Mouse (Mus musculus): ENCODE measurements around the gene Ddah1.

The Ddah1 gene

DNA sequence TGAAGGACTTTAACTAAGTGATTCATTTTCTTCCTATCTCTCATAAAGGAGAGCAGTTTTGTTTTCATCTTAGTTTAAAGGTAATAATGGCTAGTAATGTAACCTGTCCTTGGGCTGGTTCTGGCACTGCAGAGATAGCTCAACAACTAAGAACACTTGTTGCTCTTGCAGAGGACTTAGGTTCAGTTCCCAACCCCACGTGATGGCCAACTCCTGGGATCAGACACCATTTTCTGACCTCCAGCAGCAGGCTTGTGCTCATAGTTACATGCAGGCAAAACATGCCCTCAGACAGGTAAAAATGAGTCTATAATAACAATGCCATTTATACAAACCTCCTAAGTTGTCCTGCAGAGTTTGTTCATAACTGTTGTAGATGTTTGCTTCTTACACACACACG is 5.9 kb downstream of the Ddah1 start:
- no peak for DNase-seq (ENCODE audit: low read depth, low spot score)

DNA sequence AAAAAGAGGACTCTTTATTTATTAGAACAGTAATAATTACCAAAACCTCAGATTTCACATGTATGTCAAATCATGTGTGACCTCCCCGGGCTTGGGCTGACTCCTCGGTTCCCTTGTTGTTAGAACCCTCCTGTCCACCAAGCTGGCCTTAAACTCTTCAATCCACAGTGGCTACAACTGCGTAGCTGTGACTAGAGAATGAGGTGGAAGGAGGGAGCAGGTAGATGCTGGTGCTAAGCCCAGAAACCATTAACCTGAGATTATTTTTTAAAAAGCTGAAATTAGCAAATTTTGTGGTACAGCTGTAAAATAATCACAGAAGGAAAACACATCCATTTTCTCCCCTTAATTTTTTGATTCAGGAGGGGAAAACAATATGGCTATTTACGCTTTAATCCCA is 10.0 kb downstream of the Ddah1 start:
- DNase-seq (ENCODE audit: low read depth, low spot score), result no peak

DNA sequence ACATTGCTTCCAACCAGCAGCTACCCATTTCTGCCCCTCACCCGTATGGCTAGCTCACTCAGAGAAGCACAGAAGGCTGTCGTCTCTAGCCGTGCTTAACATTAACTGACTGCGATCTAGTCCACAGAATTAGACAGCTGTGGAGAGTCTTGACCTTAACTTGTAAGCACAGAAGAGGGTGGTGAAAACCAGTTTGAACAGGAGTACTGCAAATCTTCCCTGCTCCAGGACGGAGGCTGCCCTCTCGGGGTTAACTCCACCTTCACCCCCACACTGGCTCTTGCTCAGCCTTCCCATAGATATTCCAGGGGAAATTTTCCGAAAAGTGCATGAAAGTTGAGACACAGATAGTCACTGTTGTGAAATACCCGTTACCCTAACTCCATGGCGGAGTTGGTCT is 14.9 kb downstream of the Ddah1 start:
- DNase-seq (ENCODE audit: low read depth, low spot score), result peak; percentile 63

DNA sequence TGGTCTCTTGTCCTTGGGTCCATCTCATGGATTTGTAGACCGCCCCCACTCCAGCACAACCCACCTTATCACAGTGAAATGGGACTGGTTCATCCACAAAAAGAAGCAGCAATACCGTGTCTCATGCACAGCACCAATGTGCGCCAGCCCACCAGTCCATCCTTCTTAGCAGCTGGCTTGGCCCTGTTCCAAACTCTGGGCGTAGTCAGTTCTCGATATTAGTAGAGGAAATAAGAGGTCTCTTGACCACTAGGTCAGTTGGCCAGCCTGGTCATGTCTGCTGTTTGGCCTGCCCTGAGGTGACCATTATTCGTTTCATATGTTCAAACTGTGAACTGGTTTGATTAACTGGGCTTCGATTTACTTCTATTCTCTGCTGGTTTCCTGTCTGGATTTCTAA is 15.9 kb downstream of the Ddah1 start:
- no peak for DNase-seq (ENCODE audit: low read depth, low spot score)

DNA sequence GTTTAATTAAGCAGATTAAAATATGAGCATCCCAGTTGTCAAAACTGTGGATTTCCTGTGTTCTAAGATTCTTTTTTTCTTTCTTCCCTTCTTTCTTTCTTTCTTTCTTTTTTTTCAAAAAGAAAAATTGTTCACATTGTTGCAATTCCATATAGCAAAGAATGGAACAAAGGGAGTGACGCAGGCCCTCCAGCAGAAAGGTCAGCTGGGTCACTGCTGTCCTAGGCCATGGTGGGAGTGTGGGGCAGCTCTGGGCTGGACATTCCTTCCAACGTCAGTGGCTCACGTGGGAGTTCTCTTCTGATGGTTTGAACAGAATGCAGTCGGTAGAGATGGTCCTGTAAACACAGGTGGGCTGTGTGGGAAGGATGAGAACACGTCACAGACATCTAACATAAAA is 16.8 kb downstream of the Ddah1 start:
- no peak for DNase-seq (ENCODE audit: low read depth, low spot score)

DNA sequence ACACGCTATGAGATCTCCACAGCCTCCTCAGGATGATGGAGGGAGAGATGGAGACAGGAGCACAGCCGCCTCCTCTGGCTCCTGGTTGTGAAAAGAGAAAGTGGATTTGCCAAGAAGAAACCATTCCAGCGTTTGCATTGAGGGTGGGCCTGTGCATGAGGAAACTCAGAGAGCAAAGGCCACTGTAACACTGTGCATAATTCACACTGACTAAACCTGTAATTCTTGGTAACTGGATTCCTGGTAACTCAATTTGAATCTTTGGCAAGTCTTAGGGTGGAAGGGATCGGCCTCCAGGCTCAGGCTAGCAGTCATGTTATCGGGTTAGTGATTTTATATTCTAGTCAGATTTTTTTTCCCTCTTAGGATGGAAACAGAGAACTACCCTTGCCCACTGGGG is 17.4 kb downstream of the Ddah1 start:
- no peak for DNase-seq (ENCODE audit: low read depth, low spot score)

DNA sequence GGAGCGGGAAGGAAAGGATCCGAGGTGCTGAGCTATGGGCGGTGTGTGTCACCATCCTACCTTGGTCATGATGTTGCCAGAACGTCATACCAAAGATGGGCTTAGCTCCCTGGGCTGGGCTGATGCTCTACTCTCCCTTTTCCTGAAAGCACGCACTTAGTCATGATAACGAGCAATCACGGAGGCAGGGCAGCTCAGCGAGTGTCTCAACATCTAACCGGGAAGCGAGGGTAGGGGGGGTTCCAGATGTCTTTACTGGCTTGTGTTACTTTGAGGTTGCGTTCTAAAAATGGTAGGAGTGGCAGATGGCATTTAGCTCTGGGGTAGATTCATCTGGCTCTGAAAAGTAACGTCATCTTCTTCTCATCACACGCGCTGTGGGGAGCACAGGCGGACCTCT is 18.5 kb downstream of the Ddah1 start:
- no peak for DNase-seq (ENCODE audit: low read depth, low spot score)

DNA sequence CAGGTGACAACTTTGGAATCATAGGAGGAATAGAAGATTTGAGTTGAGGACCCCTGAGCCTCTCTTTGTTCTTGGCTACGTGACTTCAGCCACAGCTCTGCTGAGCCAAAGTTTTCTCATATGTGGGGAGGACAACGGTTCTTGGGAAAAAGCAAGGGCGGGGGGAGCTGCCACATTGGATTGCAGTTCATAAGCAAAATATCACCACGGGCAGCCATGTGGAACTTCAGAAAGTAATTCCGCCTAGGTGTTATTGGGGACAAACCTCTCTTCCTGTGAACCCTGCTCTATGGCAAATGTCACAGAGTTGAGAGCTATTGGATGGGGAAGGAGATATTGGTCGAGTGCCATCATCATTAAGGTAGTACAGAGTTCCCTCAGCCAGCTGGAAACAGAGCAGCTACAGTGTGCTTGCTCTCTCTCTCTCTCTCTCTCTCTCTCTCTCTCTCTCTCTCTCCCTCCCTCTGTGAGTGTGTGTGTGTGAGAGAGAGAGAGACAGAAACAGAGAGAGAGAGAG is 20.0 kb downstream of the Ddah1 start:
- no peak for DNase-seq (ENCODE audit: low read depth, low spot score)

DNA sequence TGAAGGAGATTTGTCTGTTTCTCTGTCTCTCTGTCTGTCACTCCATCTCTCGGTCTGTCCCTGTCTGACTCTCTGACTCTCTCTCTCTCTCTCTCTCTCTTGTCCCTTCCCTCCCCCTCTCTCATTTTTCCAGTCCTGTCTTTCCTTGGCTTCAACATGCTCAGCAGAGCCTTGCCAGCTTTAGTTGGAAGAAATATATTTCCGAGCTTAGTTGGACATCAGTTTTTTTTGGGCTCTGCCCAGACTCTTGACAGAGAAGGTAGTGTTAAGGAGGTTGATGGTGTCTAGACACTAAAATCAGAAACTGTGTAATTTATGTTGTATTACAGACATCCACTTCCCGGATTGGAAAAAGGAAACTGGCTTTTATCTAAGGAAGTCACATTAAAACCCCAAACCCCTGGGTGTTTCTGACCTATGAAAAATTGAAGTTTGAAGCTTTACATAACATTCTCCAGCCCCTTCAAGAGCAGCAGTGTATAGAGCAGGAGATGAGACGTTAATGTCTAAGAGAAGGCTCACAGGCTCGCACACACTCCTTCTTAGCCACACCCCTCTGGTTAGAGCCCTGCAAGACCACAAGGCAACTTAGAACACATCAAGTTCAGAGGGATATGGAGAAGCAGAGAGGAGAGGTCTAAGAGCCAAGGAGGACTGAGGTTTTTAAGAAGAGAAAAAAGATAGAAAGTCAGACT is 21.0 kb downstream of the Ddah1 start:
- no peak for DNase-seq (ENCODE audit: low read depth, low spot score)

DNA sequence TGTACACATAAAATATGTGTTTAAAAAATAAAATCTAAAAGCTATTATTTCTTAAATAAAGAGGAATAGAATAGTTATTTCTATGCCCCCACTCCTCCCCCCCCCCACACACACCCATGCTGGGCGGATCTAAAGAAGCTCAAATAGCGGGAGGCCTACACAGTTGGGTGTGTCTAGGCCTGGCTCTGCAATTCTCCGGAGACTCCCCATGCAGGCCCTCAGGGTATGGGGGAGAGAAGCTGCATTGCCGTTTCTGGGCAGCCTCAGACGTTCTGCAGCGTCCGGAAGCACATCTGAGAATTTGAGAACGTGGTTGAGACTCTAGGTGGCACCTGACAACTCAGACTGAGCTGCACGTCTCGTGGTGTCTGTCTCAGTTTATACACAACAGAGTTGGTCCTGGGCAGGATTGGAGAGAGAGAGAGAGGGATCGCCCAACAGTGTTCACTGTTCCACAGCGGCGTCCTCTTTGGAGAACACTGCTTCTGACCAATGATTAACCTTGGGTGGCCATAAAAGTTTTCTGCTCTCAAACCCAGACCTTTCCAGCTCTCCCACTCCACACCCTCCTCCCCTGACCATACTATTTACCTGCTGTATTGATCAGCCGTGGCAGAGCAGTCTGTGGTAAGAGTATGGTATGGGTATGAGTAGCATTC is 22.4 kb downstream of the Ddah1 start:
- DNase-seq (ENCODE audit: low read depth, low spot score), result peak; percentile 74

DNA sequence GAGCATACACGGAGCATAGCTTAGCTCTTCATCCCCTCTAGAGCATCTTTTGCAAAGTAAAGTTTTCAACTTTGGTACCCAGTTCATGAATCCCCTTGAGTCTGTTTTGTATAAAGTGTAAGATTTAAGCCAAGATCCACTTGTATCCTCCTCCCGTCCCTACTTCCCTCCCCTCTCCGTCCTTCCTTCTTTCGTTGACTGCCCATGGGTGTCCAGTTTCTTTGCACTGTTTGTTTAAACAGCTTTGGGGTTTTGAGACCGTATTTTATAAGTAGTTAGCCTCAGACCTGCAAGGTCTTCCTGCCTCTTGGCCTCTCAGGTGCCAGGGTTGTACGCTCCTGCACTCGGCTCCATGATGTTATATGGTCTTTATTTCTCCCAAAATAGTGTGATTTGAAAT is 26.8 kb downstream of the Ddah1 start:
- DNase-seq (ENCODE audit: low read depth, low spot score), result no peak

DNA sequence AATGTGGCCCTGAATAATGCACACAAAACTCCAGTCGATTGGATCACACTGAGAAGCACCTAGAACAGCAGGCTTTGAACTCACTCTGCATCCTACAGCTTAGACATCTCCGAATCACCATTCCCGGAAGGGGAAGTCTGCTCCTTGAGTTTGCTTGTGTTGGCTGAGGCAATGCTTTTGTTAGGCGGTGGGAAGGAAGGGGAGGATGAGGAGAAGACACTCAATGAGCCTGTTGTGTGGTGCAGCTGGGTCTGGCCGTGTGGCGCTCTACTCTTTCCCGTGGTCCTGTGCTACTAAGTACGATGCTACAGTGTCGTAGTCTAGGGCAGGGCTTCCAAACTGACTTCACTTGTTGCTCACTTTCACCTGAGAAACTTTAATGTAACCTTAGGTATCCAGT is 28.8 kb downstream of the Ddah1 start:
- no peak for DNase-seq (ENCODE audit: low read depth, low spot score)

DNA sequence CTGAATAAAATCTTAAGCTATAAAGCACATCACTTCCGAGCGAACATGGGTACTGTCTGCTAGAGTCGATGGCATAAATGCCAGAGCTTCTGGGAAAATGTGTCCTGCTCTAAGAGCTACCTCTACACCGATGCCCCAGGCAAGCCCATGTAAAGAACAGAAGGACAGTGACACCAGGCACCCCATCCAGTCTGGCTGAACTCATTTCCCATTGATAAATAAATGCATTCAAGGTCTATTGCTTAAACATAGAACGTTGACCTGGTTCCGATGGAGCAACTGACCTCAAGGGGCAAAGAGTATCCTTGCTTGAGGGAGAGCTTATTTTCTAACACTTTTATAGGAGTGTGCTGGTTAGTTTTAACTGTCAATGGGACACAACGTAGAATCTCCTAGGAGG is 30.6 kb downstream of the Ddah1 start:
- DNase-seq (ENCODE audit: low read depth, low spot score), result no peak

DNA sequence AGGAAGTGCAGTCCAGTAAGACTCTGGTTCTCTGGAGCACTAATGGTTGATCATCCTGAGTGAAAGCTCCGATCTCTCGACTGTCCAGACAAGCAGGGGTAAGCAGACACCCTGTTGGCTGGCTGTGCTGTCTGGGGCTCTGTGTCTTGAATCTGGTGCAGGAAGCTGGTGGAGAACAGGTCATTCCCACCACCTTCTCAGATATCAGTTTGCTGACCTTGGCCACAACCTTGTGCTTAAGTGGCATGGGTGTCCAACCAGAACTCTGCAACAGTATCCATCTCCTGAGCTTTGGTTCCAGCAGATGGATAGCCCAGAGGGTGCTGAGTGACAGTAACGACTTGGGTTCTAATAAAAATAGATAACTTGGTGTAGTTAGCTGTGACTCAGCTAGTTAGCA is 31.8 kb downstream of the Ddah1 start:
- no peak for DNase-seq (ENCODE audit: low read depth, low spot score)

DNA sequence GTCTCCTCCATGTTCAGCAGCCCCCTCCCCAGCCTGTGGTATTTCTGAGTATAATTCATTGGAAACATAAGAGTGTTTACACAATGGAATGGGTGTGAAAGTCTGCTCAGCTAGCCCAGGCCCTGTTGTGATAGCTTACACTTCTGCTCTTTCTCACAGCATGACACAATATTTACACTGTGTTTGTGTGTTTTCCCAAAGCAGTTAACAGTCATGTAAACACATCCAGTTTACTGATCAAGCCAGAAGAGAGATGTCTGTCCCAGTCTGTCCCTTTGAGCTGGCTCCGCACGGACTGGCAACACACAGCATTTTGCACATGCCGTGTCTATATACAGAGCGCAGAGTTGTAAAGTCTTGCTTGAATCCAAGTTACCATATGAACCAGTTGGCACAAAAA is 32.2 kb downstream of the Ddah1 start:
- DNase-seq (ENCODE audit: low read depth, low spot score), result no peak

DNA sequence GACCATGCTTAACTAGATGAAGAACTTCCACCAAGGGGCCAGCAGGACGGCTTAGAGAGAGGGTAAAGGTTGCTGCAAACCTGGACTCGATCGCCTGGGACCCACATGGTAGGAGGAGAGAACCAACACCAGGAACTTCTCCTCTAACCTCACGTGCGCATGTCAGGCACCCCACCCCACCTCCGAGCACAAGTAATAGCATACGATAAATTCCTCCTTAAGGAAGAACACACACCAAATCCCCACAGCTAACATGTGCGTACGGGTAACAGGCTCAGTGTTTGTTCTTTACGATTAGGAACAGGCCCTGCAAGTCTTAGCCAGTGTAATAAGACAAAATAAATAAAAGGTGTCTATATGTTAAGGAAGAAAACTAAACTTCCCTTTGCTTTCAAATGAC is 35.9 kb downstream of the Ddah1 start:
- DNase-seq (ENCODE audit: low read depth, low spot score), result no peak

DNA sequence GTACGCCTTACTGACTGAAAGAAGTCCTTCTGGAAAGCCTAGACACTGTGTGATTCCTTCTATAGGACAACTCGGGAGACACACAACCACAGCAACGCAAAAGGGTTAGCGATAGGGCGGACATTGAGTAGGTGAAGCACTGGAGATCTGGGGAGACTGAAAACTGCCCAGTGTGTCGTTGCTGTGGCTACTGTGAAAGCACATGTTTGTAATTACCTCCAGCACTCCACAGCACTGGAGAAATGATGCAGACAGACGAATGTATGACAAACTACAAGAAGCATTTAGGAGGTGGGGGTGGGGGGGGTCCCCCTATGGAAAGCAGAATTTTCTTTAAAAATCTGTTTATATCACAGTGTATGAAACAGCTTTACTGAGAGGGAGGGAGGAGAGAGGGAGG is 37.4 kb downstream of the Ddah1 start:
- DNase-seq (ENCODE audit: low read depth, low spot score), result no peak

DNA sequence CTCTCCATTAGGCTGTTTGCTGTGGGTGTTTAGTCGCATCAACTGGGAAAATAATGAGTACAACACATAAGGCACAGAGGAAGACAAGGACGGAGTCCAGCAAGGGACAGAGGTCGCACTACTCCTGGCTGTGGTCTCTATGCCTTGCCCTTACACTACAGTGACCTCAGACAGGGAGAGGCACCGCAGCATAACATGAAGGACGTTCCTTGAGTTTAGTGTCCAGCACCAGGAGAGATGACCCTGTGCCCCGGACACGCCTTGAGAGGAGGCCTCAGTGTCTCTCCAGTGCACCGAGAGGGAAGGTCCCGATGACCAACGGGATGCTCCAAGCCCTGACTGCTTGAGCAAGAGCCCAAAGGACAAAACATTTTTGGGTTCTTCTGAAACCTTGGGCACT is 39.6 kb downstream of the Ddah1 start:
- DNase-seq (ENCODE audit: low read depth, low spot score), result no peak

DNA sequence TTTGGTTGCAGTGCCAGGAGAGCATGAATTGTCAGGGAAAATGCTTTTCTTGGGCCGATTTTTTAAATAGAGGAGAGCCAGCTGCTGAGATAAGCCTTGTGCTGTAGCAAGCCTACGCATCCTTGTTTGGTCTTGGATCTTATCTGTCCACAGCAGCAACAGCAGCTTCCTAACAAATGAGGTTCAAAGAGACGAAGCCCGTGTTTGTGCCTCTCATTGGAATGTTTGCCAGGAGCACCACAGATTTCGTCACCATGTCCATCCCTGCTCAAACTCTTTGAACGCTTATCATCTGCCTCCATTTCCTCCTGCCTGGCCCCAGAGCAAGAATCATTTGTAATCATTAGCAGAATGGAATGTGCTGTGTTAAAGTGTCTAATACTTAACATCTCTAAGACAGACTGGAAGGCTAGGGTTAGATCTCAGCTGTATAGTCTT is 40.3 kb downstream of the Ddah1 start:
- DNase-seq (ENCODE audit: low read depth, low spot score), result no peak

DNA sequence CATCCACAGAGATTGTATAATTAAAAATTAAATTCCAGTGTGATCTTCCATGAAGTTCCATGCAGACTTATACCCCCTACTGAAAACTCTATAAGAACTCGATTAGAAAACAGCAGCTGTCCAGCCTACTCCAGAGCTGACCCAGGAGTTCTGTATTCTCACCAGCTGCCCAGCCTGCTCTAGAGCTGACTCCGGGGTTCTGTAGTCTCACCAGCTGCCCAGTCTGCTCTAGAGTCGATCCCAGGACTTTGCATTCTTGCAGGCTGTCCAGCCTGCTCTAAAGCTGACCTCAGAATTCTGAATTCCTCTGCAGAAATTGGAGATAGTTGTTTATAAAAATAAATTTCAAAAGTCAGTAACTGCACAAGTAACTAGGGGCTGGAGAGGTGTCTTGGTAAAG is 40.9 kb downstream of the Ddah1 start:
- DNase-seq (ENCODE audit: low read depth, low spot score), result no peak

DNA sequence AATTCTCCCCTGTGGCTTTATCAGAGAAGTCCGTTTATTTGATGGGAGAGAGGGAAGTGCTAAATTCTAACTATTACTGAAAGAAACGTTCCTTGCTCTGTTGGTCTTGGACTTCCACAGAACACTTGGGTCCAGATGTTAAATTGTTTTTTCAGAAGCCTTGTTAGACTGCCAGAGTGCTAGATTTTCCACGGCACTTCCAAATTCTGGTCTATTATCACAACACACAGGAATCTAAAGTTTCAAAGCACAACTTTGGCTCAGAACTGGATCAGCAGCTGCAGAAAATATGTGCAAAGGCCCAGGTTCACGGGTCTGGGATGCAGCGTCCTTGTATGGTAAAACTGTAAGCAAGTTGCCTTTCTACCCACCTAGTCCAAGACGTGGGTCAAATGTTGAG is 43.6 kb downstream of the Ddah1 start:
- DNase-seq (ENCODE audit: low read depth, low spot score), result no peak

DNA sequence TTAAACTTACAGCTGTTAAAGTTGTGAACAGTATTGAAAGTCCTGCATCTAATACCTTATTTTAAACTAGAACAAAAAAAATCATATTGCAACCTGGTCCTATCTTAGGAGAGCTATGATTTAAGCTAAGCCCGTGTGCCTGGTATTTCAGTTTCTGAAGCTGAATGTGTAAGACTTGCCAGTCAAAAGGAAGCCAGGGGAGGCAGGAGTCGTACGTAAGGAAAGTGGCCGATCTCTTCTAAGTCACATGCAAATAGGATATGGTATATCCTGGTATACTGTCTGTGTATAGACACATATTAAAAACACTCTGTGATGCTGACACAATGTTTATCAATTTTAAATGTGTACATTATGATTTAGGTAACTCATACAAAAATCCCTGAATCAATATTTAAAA is 47.4 kb downstream of the Ddah1 start:
- DNase-seq (ENCODE audit: low read depth, low spot score), result no peak

DNA sequence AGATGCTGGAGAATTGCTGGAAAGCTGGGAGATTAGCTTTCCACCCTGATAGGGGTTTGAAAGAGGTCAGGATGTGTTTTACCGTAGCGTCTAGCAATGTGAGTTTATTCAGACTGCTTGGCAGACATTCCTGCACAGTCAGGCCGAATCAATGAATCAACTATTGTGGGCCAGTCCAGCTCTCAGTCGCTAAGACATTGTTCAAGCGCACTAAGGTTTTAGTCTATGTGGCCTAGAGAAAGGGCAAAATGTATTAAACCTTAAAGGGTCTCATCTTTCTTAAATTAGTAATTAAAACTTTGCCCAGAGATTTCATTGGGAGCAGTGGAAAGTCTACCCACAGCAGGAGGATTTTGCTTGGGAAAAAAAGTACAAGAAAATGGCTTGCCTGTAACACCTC is 48.0 kb downstream of the Ddah1 start:
- DNase-seq (ENCODE audit: low read depth, low spot score), result no peak

DNA sequence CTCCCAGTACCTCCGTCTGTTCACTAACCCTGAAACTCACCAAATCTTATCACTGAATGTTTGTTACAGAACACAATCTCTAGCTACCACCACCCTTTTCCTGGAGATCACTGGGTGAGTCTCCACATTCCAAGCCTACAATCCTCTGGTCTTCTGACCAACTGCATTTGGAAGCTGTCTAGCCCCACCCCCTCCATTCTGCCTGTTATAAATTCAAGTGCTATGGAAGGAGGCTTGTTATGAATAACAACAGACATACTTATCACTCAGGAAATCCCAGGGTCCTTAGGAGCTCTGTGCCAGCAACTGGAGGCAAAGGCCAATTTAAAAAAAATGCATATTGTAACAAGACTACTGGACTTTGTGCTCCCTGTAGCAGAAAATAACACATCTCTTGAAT is 58.3 kb downstream of the Ddah1 start:
- DNase-seq (ENCODE audit: low read depth, low spot score), result peak; percentile 57

Data from ZHBTc4 (cell line).